Mouse (Mus musculus): Measurements from ENCODE around the gene Tgfbr3. TPM values are rescaled to one million over a fixed set of nuclear protein-coding genes. Genes with fewer than 3 reads are reported as not detected.

Tgfbr3 gene
- polyA plus RNA-seq, 1 experiment from 2014 or later, result 24.4 TPM

DNA sequence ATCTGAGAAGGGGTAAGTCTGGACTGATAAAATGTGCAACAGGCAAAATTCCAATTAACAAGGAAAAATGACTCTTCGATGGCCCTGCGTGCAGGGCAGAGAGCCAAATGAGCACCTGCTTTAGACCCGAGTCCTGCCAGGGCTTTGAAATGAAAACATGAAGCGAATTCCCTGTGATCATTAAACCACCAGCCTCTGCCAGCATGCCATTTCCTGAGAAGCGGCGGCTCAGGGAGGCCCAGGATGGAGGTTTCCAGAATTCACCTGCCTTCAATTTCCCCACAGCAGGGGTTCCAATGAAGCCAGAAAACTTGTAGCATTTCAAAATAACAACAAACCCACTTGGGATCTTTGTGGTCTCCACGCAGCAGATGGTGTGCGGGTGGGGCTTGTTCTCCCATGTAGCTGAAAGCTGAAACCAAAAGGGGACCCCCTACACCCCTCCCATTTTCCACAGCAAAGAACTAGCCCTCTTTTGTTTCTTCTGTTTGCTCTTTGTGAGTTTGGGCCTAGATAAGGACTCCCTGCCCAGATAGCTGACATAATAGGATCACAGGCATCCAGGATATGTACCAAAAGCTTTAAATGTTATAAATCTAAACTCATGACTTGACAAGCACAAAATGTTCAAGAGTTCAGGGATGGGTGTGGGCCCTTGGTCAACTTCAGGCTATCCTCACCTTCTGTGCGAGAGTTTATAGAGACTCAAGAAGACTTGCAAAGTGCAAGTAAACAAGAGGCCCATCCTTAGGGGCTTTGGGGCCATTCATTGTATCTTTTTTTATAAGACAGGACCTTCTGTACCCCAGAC lies 7.3 kb upstream of the Tgfbr3 start:
- H3K27ac ChIP-seq (ENCODE audit: low read depth), result no peak overlapping the region
- ATAC-seq (replicated peaks; ENCODE audit: low FRiP score, low TSS enrichment, low read depth), result no peak

DNA sequence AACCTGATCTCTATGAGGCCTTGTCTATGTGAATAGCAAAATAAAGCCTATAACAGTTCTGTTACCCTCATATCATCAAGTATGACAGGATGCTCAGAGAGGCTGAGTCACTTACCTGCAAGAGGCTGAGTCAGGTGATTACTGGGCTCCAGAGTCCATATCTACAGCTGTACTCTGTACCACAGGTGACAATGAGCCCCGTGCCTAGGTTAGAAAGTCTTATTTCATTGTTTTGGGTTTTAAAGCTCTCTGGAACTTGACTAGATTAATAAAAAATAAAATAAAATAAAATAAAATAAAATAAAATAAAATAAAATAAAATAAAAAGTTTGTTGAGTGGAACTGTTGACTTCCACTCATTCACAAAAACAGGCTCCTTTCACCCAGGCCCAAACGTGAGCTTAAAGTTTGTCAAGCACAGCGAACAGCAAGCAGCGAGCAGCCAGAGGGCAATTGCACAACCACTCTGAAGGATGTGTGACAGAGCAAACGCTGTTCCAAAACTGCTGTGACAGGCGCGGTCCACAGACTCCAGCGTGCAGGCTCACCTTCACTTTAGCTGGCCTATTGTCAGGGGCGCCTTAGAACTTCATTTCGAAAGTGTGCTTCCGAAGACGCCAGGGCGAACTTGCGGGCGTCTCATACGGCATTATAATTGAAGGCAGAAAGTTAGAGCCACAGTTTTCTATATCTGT lies 6.5 kb upstream of the Tgfbr3 start:
- Histone ChIP-seq H3K27ac (ENCODE audit: low read depth) (no peak overlapping the region), H3K36me3 (ENCODE audit: control insufficient read depth, insufficient read depth, low read length) (no peaks in the 10 kb centered on the region), H3K9ac (ENCODE audit: low read length) (no peak overlapping the region), H3K9me3 (ENCODE audit: control insufficient read depth, low read length) (no peaks in the 10 kb centered on the region), H3K27me3 (replicated peaks; ENCODE audit: control insufficient read depth, insufficient read depth, low read length) (no peaks in the 10 kb centered on the region), H3K4me1 (replicated peaks; ENCODE audit: control insufficient read depth, insufficient read depth, low read length) (peaks cover 13% of the 10 kb centered on the region), H3K4me3 (ENCODE audit: low read depth, low read length) (no peak overlapping the region), H3K4me2 (ENCODE audit: low read length) (no peak overlapping the region)
- DNase-seq (ENCODE audit: low spot score) (no peak), ATAC-seq (replicated peaks; ENCODE audit: low FRiP score, low TSS enrichment, low read depth) (peak; percentile 71)
- 72% methylated on average over 16 of the region's 16 CpGs for WGBS

More for the DNA sequence above, 7.3 kb upstream of the Tgfbr3 start:
- no peak for DNase-seq (ENCODE audit: low spot score)
- no peak overlapping the region for H3K4me2 ChIP-seq (ENCODE audit: low read length)
- no peak overlapping the region for H3K9ac ChIP-seq (ENCODE audit: low read length)
- no peaks in the 10 kb centered on the region for H3K27me3 ChIP-seq (replicated peaks; ENCODE audit: control insufficient read depth, insufficient read depth, low read length)
- H3K9me3 ChIP-seq (ENCODE audit: control insufficient read depth, low read length), result no peaks in the 10 kb centered on the region
- WGBS, result 51% methylated on average over 9 of the region's 9 CpGs
- no peaks in the 10 kb centered on the region for H3K36me3 ChIP-seq (ENCODE audit: control insufficient read depth, insufficient read depth, low read length)
- H3K4me1 ChIP-seq (replicated peaks; ENCODE audit: control insufficient read depth, insufficient read depth, low read length), result peaks cover 13% of the 10 kb centered on the region
- H3K4me3 ChIP-seq (ENCODE audit: low read depth, low read length), result no peak overlapping the region

DNA sequence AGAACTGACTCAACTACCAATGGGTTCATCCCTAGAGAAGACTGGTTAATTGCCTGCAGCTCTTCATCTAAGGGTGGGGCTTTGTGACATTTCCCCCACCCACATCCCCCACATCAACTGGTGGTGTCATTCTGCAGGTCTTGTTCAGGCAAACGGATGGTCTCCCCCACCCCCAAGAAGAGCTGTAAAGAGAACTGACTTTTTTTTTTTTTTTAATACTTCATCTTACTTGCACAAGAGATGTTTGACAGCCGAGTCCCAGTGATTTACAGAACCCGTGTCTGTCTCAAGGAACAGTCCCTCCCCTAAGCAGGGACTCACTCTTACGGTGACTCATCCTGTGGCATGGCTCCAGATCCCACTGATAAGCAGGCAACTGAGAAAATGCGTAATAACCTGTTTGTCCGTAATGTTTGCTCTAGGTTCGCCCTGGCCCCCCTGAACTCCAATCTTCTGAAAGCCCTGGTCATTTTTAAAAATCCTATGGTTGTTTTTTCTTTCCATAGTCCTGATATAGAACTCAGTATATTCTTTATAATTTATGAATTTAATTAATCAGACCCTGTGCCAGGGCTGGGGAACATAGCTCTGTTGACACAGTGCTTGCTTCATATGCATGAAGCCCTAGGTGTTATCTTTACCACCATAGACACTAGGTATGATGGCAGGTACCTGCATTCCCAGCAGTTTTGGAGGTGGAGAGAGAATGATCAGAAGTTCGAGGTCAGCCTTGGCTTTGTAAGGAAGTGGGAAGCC lies 5.8 kb upstream of the Tgfbr3 start:
- H3K27ac ChIP-seq (ENCODE audit: low read depth), result no peak overlapping the region
- no peaks in the 10 kb centered on the region for H3K36me3 ChIP-seq (ENCODE audit: control insufficient read depth, insufficient read depth, low read length)
- H3K27me3 ChIP-seq (replicated peaks; ENCODE audit: control insufficient read depth, insufficient read depth, low read length), result no peaks in the 10 kb centered on the region
- 38% methylated on average over 8 of the region's 8 CpGs for WGBS
- H3K4me2 ChIP-seq (ENCODE audit: low read length), result no peak overlapping the region
- H3K4me1 ChIP-seq (replicated peaks; ENCODE audit: control insufficient read depth, insufficient read depth, low read length), result peaks cover 17% of the 10 kb centered on the region
- no peaks in the 10 kb centered on the region for H3K9me3 ChIP-seq (ENCODE audit: control insufficient read depth, low read length)
- DNase-seq (ENCODE audit: low spot score), result no peak
- H3K9ac ChIP-seq (ENCODE audit: low read length), result no peak overlapping the region
- peak; percentile 61 for ATAC-seq (replicated peaks; ENCODE audit: low FRiP score, low TSS enrichment, low read depth)
- H3K4me3 ChIP-seq (ENCODE audit: low read depth, low read length), result no peak overlapping the region

DNA sequence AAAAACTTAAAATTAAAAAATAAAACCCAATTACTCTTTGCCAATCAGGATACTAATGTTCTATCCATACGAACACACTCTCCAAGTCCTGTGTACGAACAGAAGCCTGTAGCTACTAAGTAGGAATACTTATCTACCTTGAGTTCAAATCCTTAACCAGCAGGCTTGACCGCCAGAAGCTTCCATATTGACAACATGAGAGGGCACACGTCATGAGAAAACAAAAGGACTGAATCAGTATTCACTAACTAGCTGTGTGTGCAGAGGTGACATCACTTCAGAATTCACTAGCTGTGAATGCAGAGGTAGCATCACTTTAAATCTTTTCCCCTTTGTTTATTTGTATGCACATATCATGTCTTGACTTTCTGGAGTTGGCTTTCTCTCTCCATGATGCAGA lies 4.6 kb upstream of the Tgfbr3 start:
- H3K9me3 ChIP-seq (ENCODE audit: control insufficient read depth, low read length), result no peaks in the 10 kb centered on the region
- H3K9ac ChIP-seq (ENCODE audit: low read length), result no peak overlapping the region
- 89% methylated on average over 4 of the region's 4 CpGs for WGBS
- no peak overlapping the region for H3K4me3 ChIP-seq (ENCODE audit: low read depth, low read length)
- no peak overlapping the region for H3K27ac ChIP-seq (ENCODE audit: low read depth)
- no peak overlapping the region for H3K4me2 ChIP-seq (ENCODE audit: low read length)
- H3K36me3 ChIP-seq (ENCODE audit: control insufficient read depth, insufficient read depth, low read length), result no peaks in the 10 kb centered on the region
- H3K4me1 ChIP-seq (replicated peaks; ENCODE audit: control insufficient read depth, insufficient read depth, low read length), result peaks cover 18% of the 10 kb centered on the region
- no peak for ATAC-seq (replicated peaks; ENCODE audit: low FRiP score, low TSS enrichment, low read depth)
- DNase-seq (ENCODE audit: low spot score), result no peak
- no peaks in the 10 kb centered on the region for H3K27me3 ChIP-seq (replicated peaks; ENCODE audit: control insufficient read depth, insufficient read depth, low read length)

DNA sequence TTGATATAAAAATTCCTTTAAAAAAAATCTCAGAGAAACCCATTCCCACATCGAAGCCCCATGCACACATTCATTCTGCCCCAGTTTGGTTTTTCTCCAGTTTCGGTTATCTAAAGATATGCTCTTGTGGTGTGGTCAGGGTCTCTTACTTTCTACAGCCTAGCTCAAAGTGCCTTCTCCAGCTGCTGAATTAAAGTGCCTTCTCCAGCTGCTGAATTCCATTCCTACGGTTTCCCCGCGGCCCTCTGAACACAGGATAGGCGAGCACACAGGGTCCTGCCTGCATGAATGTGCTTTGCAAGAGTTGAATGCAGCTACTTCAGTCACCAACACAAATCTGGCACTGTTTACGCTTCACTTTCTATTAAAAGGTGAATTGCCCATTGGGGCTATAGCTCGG lies 557 bp upstream of the Tgfbr3 start:
- Histone ChIP-seq H3K9me3 (ENCODE audit: control insufficient read depth, low read length) (no peaks in the 10 kb centered on the region), H3K27ac (ENCODE audit: low read depth) (peak overlapping the region; percentile 86; the same call in 1 of the 2 replicates), H3K9ac (ENCODE audit: low read length) (no peak overlapping the region), H3K27me3 (replicated peaks; ENCODE audit: control insufficient read depth, insufficient read depth, low read length) (no peaks in the 10 kb centered on the region), H3K4me2 (ENCODE audit: low read length) (peak overlapping the region; percentile 51), H3K4me1 (replicated peaks; ENCODE audit: control insufficient read depth, insufficient read depth, low read length) (peaks cover 16% of the 10 kb centered on the region), H3K36me3 (ENCODE audit: control insufficient read depth, insufficient read depth, low read length) (no peaks in the 10 kb centered on the region), H3K4me3 (ENCODE audit: low read depth, low read length) (peak overlapping the region; percentile 79; the same call in 1 of the 2 replicates)
- DNase-seq (ENCODE audit: low spot score) (no peak), ATAC-seq (replicated peaks; ENCODE audit: low FRiP score, low TSS enrichment, low read depth) (no peak)
- WGBS, result 35% methylated on average over 8 of the region's 8 CpGs

DNA sequence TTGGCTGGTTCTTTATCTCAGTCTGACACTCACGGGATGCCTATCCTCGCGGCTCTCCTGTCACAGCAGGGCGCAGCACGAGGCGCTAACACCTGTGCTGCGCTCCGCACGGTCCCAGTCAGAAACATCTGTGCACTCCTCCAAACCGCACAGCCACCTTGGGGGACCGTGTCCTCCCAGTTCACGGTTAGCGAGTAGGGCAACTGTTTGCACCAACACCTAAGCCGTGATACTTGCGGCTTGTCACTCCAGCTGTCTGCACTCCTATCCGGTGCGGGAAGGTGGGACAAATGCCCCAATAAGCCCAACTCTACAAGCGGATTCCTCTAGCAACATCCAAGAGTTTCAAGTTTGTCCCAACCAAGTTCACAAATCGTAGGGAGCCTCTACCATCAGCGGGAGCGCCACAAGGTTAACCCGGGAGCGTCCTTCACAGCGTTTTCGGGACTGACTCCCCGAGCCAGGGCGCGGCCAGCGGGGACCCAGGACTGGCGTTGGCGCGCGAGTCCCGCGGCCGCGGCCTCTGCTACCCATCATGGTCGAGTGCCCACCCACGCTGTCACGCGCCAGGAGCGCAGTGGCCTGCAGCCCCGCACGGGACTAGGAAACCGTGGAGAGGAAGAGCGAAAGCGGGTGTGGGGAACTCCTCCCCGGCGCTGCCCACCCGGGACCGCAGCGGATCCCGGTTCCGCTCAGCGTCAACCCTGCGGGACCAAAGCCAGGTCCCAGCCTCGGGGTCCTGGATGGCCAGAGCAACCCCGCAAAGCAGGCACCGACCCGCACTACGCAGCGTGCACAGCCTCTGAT lies 799 bp downstream of the Tgfbr3 start:
- DNase-seq (ENCODE audit: low spot score), result peak; percentile 75
- Histone ChIP-seq H3K9me3 (ENCODE audit: control insufficient read depth, low read length) (no peaks in the 10 kb centered on the region), H3K27me3 (replicated peaks; ENCODE audit: control insufficient read depth, insufficient read depth, low read length) (no peaks in the 10 kb centered on the region), H3K4me3 (ENCODE audit: low read depth, low read length) (peak overlapping the region; percentile 79), H3K9ac (ENCODE audit: low read length) (peak overlapping the region; percentile 77), H3K4me1 (replicated peaks; ENCODE audit: control insufficient read depth, insufficient read depth, low read length) (peaks cover 14% of the 10 kb centered on the region), H3K27ac (ENCODE audit: low read depth) (peak overlapping the region; percentile 86), H3K36me3 (ENCODE audit: control insufficient read depth, insufficient read depth, low read length) (no peaks in the 10 kb centered on the region), H3K4me2 (ENCODE audit: low read length) (peak overlapping the region; percentile 51)
- under 1% methylated on average over 62 of the region's 62 CpGs for WGBS
- no peak; the same call in 1 of the 2 replicates for ATAC-seq (replicated peaks; ENCODE audit: low FRiP score, low TSS enrichment, low read depth)

DNA sequence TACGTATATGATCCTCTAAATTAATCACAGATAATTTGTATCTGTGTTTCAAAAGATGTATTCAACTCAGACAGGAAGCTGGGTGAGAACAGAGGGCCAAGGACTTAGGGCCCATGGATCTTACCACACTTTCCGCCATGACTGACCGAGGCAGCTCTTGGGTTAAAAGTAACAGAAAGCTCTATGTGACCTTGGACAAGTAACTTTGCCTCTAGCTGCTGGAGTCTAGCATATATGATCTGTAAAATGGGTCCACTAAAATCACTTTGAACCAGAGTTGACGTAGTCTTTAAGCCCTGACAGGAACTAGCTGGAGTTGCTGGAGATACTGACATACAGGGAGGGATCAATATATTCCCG lies 1.5 kb downstream of the Tgfbr3 start:
- WGBS, result 38% methylated on average over 5 of the region's 5 CpGs
- peak overlapping the region; percentile 79 for H3K4me3 ChIP-seq (ENCODE audit: low read depth, low read length)
- no peaks in the 10 kb centered on the region for H3K36me3 ChIP-seq (ENCODE audit: control insufficient read depth, insufficient read depth, low read length)
- H3K4me2 ChIP-seq (ENCODE audit: low read length), result peak overlapping the region; percentile 51
- peaks cover 14% of the 10 kb centered on the region for H3K4me1 ChIP-seq (replicated peaks; ENCODE audit: control insufficient read depth, insufficient read depth, low read length)
- DNase-seq (ENCODE audit: low spot score) (no peak), ATAC-seq (replicated peaks; ENCODE audit: low FRiP score, low TSS enrichment, low read depth) (no peak)
- H3K27me3 ChIP-seq (replicated peaks; ENCODE audit: control insufficient read depth, insufficient read depth, low read length), result no peaks in the 10 kb centered on the region
- no peaks in the 10 kb centered on the region for H3K9me3 ChIP-seq (ENCODE audit: control insufficient read depth, low read length)
- H3K27ac ChIP-seq (ENCODE audit: low read depth), result 0 out of 2 replicates have a peak overlapping the region, but pooled peaks have one; percentile 33
- H3K9ac ChIP-seq (ENCODE audit: low read length), result peak overlapping the region; percentile 77
